Mouse (Mus musculus): Measurements from ENCODE around the gene Tdrd7. TPM values are rescaled to one million over a fixed set of nuclear protein-coding genes. Genes with fewer than 3 reads are reported as not detected.

Tdrd7 gene
- polyA plus RNA-seq, 1 experiment from 2014 or later = 32.6 TPM

DNA sequence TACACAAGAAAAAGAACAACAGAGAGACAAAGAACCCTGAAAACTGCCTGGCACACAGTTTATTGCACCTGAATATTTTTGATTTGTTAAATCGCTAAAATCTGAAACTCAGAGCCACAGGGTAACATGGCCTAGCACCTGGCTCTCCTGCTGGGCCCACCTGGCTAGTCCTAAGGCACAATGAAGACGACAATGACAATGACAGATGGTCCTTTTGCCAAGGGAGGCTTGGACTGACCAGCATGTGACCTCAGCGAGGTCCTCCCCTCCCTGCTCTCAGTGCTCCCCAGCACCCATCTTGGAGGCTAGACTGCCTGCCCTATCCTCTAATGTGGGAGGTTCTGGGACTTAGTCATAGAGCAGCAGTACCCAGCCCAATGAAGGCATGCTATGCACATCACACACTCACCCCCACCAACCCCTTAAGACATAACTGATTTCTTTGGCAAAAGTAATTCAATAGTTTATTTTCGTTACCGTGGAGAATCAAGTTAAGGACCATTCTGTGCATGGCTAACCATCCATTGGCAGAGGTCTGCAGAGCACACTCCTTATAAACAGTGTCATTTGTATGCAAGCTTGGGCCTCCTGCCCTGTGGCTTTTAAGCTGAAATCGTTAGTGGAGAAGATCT, 104.8 kb downstream of the Tdrd7 start:
- H3K4me1 ChIP-seq (replicated peaks; ENCODE audit: control insufficient read depth, insufficient read depth, low read length) = no peaks in the 10 kb centered on the region
- no peak for ATAC-seq (ENCODE audit: low FRiP score)
- no peak overlapping the region for H3K9ac ChIP-seq
- no peaks in the 10 kb centered on the region for H3K36me3 ChIP-seq (replicated peaks; ENCODE audit: control insufficient read depth, insufficient read depth)
- DNase-seq (ENCODE audit: low spot score) = no peak
- WGBS = 50% methylated on average over 6 of the region's 6 CpGs
- no peaks in the 10 kb centered on the region for H3K27me3 ChIP-seq (ENCODE audit: control insufficient read depth, insufficient read depth, low read length)
- H3K27ac ChIP-seq = no peak overlapping the region
- no peak overlapping the region for H3K4me2 ChIP-seq (replicated peaks)
- no peak overlapping the region for H3K4me3 ChIP-seq (replicated peaks; ENCODE audit: low read length)
- no peaks in the 10 kb centered on the region for H3K9me3 ChIP-seq (ENCODE audit: control insufficient read depth, low read length)

DNA sequence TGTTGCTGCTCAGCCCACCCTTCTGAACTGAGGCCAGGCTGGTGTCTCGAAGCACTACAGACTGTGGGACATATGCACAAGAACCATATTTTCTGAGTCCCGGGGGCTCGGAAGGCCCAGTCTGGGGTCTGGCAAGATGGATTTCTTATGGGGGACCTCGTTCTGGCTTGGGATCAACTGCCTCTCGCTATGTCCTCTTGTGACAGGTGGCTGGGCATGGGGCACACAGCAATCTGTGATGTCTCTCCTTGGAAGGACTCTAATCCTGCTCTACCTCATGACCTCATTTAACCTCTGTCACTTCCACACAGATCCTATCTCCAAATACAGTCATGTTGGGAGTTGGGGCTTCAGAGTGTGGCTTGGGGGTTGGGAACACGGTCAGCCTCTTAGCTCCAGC, 107.5 kb downstream of the Tdrd7 start:
- Histone ChIP-seq H3K4me3 (replicated peaks; ENCODE audit: low read length) (no peak overlapping the region), H3K9ac (no peak overlapping the region), H3K9me3 (ENCODE audit: control insufficient read depth, low read length) (no peaks in the 10 kb centered on the region), H3K36me3 (replicated peaks; ENCODE audit: control insufficient read depth, insufficient read depth) (no peaks in the 10 kb centered on the region), H3K27me3 (ENCODE audit: control insufficient read depth, insufficient read depth, low read length) (no peaks in the 10 kb centered on the region), H3K4me2 (replicated peaks) (no peak overlapping the region), H3K4me1 (replicated peaks; ENCODE audit: control insufficient read depth, insufficient read depth, low read length) (no peaks in the 10 kb centered on the region), H3K27ac (no peak overlapping the region)
- ATAC-seq (ENCODE audit: low FRiP score) (no peak), DNase-seq (ENCODE audit: low spot score) (no peak)
- WGBS = 90% methylated on average over 6 of the region's 6 CpGs

DNA sequence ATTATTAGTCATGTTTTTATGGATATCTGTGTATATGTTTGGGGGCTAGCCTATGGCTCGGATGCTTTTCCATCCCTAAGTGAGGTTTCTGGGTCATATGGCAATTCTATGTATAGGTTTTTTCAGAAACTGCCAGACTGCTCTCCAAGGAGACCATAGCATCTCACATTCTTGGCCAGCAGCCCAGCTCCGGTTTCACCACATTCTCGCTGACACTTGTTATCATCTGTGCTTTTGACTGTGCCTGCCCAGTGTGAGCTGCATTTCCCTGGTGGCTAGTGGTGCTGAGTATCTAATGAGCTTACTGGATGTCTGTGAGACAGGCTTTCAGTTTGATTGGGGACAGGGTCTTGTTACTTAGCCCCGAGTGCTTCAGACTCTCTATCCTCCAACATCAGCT, 108.6 kb downstream of the Tdrd7 start:
- Histone ChIP-seq H3K27ac (no peak overlapping the region), H3K4me3 (replicated peaks; ENCODE audit: low read length) (no peak overlapping the region), H3K36me3 (replicated peaks; ENCODE audit: control insufficient read depth, insufficient read depth) (no peaks in the 10 kb centered on the region), H3K27me3 (ENCODE audit: control insufficient read depth, insufficient read depth, low read length) (no peaks in the 10 kb centered on the region), H3K4me1 (replicated peaks; ENCODE audit: control insufficient read depth, insufficient read depth, low read length) (no peaks in the 10 kb centered on the region), H3K4me2 (replicated peaks) (no peak overlapping the region), H3K9me3 (ENCODE audit: control insufficient read depth, low read length) (no peaks in the 10 kb centered on the region), H3K9ac (no peak overlapping the region)
- 52% methylated on average over 4 of the region's 4 CpGs for WGBS
- DNase-seq (ENCODE audit: low spot score) = no peak
- ATAC-seq (ENCODE audit: low FRiP score) = no peak

DNA sequence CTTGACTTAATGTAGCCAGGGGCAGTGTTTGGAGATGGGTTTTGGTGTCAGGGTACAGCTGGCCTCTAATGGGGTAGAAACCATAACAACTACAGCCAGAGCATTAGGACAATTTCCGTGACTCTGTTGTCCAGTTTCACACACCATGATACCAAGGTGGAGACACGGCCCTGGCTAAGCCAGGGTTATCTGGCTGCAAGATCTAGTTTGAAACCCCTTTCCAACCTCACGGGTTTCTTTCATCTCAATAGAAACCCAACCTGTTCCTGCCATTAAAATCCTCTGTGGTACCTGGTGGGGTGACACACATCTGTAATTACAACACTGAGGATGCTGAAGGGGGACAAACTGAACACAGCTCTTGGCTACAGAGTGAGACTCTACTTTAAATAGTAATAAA, 110.5 kb downstream of the Tdrd7 start:
- no peak for DNase-seq (ENCODE audit: low spot score)
- Histone ChIP-seq H3K36me3 (replicated peaks; ENCODE audit: control insufficient read depth, insufficient read depth) (no peaks in the 10 kb centered on the region), H3K4me2 (replicated peaks) (no peak overlapping the region), H3K9me3 (ENCODE audit: control insufficient read depth, low read length) (no peaks in the 10 kb centered on the region), H3K4me3 (replicated peaks; ENCODE audit: low read length) (no peak overlapping the region), H3K4me1 (replicated peaks; ENCODE audit: control insufficient read depth, insufficient read depth, low read length) (no peaks in the 10 kb centered on the region), H3K9ac (no peak overlapping the region), H3K27me3 (ENCODE audit: control insufficient read depth, insufficient read depth, low read length) (no peaks in the 10 kb centered on the region), H3K27ac (no peak overlapping the region)
- no peak for ATAC-seq (ENCODE audit: low FRiP score)
- WGBS = 87% methylated on average over 3 of the region's 3 CpGs

DNA sequence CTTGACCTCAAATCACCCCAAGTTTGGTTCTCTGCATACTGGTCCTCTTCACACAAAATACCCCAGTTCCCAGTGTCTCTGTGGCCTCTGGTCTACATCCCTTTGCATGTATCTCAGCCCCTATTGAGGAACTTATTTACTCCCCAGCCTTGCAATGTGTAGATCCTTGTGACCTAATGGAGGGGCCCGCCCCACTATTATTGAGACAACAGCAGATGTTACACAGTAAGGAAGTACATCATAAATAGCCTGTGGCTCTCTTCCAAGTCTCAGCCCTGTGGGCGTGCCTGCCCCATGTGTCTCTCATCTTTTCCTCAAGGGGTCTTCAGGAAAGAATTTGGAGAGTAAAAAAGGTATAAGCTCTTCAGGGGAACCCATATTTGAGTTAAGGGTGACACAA, 111.8 kb downstream of the Tdrd7 start:
- no peak overlapping the region for H3K4me3 ChIP-seq (replicated peaks; ENCODE audit: low read length)
- H3K36me3 ChIP-seq (replicated peaks; ENCODE audit: control insufficient read depth, insufficient read depth) = no peaks in the 10 kb centered on the region
- H3K4me2 ChIP-seq (replicated peaks) = no peak overlapping the region
- H3K27me3 ChIP-seq (ENCODE audit: control insufficient read depth, insufficient read depth, low read length) = no peaks in the 10 kb centered on the region
- H3K4me1 ChIP-seq (replicated peaks; ENCODE audit: control insufficient read depth, insufficient read depth, low read length) = no peaks in the 10 kb centered on the region
- no peaks in the 10 kb centered on the region for H3K9me3 ChIP-seq (ENCODE audit: control insufficient read depth, low read length)
- ATAC-seq (ENCODE audit: low FRiP score) (no peak), DNase-seq (ENCODE audit: low spot score) (no peak)
- no peak overlapping the region for H3K27ac ChIP-seq
- 78% methylated on average over 2 of the region's 2 CpGs for WGBS
- no peak overlapping the region for H3K9ac ChIP-seq

DNA sequence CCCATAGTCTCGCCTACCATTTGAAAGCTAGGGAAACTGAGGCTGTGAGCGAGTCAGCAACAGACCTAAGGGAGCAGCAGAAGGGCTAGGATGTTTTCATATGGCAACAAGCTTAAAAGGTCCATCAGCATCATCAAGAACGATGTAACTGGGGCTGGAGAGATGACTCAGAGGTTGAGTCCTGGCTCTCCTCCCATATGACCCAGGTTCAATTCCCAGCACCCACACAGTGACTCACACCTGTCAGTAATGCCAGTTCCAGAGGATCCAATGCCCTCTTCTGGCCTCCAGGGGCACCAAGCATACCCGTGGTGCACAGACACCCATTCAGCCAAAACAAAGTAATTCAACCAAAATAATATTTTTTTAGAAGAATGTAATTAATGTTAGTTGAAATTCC, 115.1 kb downstream of the Tdrd7 start:
- Histone ChIP-seq H3K9ac (no peak overlapping the region), H3K27me3 (ENCODE audit: control insufficient read depth, insufficient read depth, low read length) (no peaks in the 10 kb centered on the region), H3K36me3 (replicated peaks; ENCODE audit: control insufficient read depth, insufficient read depth) (no peaks in the 10 kb centered on the region), H3K4me3 (replicated peaks; ENCODE audit: low read length) (no peak overlapping the region), H3K9me3 (ENCODE audit: control insufficient read depth, low read length) (no peaks in the 10 kb centered on the region), H3K4me1 (replicated peaks; ENCODE audit: control insufficient read depth, insufficient read depth, low read length) (0 out of 2 replicates have a peak, but pooled peaks cover 5% of the 10 kb centered on the region), H3K4me2 (replicated peaks) (no peak overlapping the region), H3K27ac (no peak overlapping the region)
- no peak for DNase-seq (ENCODE audit: low spot score)
- WGBS = 91% methylated on average over 4 of the region's 4 CpGs
- ATAC-seq (ENCODE audit: low FRiP score) = no peak

DNA sequence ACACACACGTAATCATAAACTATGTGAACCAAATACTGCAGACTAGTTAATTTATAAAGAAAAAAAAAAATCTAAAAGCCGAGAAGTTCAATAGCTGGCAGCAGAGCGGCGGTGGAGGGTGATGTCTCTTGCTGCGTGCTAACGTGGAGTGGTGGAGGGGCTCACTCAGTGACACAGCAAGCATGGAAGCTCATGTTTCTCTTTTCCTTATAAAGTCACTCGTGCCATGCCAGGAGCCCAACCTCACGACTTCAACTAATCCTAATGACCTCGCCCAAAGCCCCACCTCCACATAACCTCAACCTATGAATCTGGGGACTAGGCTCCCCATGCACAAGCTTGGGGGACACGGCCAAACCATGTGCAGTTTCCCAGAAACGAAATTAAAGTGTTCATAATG, 117.4 kb downstream of the Tdrd7 start:
- H3K9ac ChIP-seq = no peak overlapping the region
- WGBS = 85% methylated on average over 11 of the region's 11 CpGs
- no peak overlapping the region for H3K27ac ChIP-seq
- H3K4me2 ChIP-seq (replicated peaks) = no peak overlapping the region
- ATAC-seq (ENCODE audit: low FRiP score) (no peak), DNase-seq (ENCODE audit: low spot score) (no peak)
- no peak overlapping the region for H3K4me3 ChIP-seq (replicated peaks; ENCODE audit: low read length)
- no peaks in the 10 kb centered on the region for H3K27me3 ChIP-seq (ENCODE audit: control insufficient read depth, insufficient read depth, low read length)
- H3K4me1 ChIP-seq (replicated peaks; ENCODE audit: control insufficient read depth, insufficient read depth, low read length) = peaks cover 14% of the 10 kb centered on the region; the same call in 1 of the 2 replicates
- no peaks in the 10 kb centered on the region for H3K9me3 ChIP-seq (ENCODE audit: control insufficient read depth, low read length)
- no peaks in the 10 kb centered on the region for H3K36me3 ChIP-seq (replicated peaks; ENCODE audit: control insufficient read depth, insufficient read depth)

Other genes with a start within 250 kb of the Tdrd7 start
- gene Aldh1b1, start 166.3 kb upstream of the Tdrd7 start, polyA plus RNA-seq (2014; fragmentation: Nextera tagmentation; extraction: Ambion mirVana) = 9.6 and 10.8 TPM in 2 replicates
- gene Igfbpl1, start 138.4 kb upstream of the Tdrd7 start, polyA plus RNA-seq (2014; fragmentation: Nextera tagmentation; extraction: Ambion mirVana) = 53.9 and 60.9 TPM in 2 replicates
- gene Stra6l, start 116.7 kb upstream of the Tdrd7 start, polyA plus RNA-seq (2014; fragmentation: Nextera tagmentation; extraction: Ambion mirVana) = 0.23 and 0.50 TPM in 2 replicates
- gene Ccdc180, start 75.0 kb upstream of the Tdrd7 start, polyA plus RNA-seq (2014; fragmentation: Nextera tagmentation; extraction: Ambion mirVana) = 0.40 and 0.59 TPM in 2 replicates
- gene Tmod1, start 73.6 kb downstream of the Tdrd7 start, polyA plus RNA-seq (2014; fragmentation: Nextera tagmentation; extraction: Ambion mirVana) = 1.9 TPM in 2 replicates
- gene Ncbp1, start 173.3 kb downstream of the Tdrd7 start, polyA plus RNA-seq (2014; fragmentation: Nextera tagmentation; extraction: Ambion mirVana) = 75.6 and 84.9 TPM in 2 replicates
- 17.5 and 21.6 TPM in 2 replicates for gene Tstd2, start 173.4 kb downstream of the Tdrd7 start, polyA plus RNA-seq (2014; fragmentation: Nextera tagmentation; extraction: Ambion mirVana)
- gene Xpa, start 231.0 kb downstream of the Tdrd7 start, polyA plus RNA-seq (2014; fragmentation: Nextera tagmentation; extraction: Ambion mirVana) = 24.9 and 29.0 TPM in 2 replicates